In genomic region chr5:147748081-147748581, GRCm38 (mm10) we compare ENCODE assay signal across 9 mouse cellular contexts. TPM values are rescaled to one million over a fixed set of nuclear protein-coding genes. Genes with fewer than 3 reads are reported as not detected.
DNase-seq lines count a peak whose midpoint lies in the region; ATAC-seq and TF ChIP-seq lines count a peak whose summit lies in the region.
"Had no signal": no experiment of that assay in that cellular context is flagged by ENCODE, and none has a peak within 500 bp of the region (broad histone marks: within the 10 kb centered on the region; RNA-seq: fewer than 3 reads in every experiment).

No protein-coding gene starts in this region.

- H3K4me1 ChIP-seq in hindbrain, postnatal 0 days (ENCODE audit: insufficient read depth, low read length): peaks cover 3% of the 10 kb centered on the region; the same call in 1 of the 2 replicates
- peaks cover 20% of the 10 kb centered on the region for H3K4me1 ChIP-seq in limb, embryonic 15.5 days
- H3K4me1 ChIP-seq in midbrain, embryonic 15.5 days: peaks cover 23% of the 10 kb centered on the region

- DNase-seq in layer of hippocampus, adult 11-12 months (ENCODE audit: low spot score): peak; percentile 56
- no peak for DNase-seq in layer of hippocampus, adult 9-10 months (ENCODE audit: low spot score)
- peak; percentile 35 to 62 for DNase-seq in cerebellum, postnatal 4 days (ENCODE audit: low spot score in 2 of 2)
- peak; percentile 33 to 39 for DNase-seq in gastrocnemius, postnatal 36 days
- peak; percentile 43 for DNase-seq in hindbrain, postnatal 0 days (ENCODE audit: low spot score)
- no peak for DNase-seq in frontal cortex, adult 2 months (ENCODE audit: extremely low spot score in 1 of 2, low spot score in 1 of 2)

- no peaks in the 10 kb centered on the region for H3K9me3 ChIP-seq in hindbrain, postnatal 0 days (ENCODE audit: low read length)
- no peaks in the 10 kb centered on the region for H3K9me3 ChIP-seq in limb, embryonic 15.5 days
- H3K9me3 ChIP-seq in midbrain, embryonic 15.5 days: no peaks in the 10 kb centered on the region

- TF ChIP-seq CTCF in hindbrain, postnatal 0 days (IDR thresholded peaks at IDR 0.05; ENCODE audit: low read depth): no peak

- H3K27ac ChIP-seq in hindbrain, postnatal 0 days: no peak overlapping the region
- H3K27ac ChIP-seq in limb, embryonic 15.5 days: no peak overlapping the region
- H3K27ac ChIP-seq in midbrain, embryonic 15.5 days: no peak overlapping the region

- no peak overlapping the region for H3K9ac ChIP-seq in hindbrain, postnatal 0 days (replicated peaks; ENCODE audit: low read length)
- no peak overlapping the region for H3K9ac ChIP-seq in limb, embryonic 15.5 days
- H3K9ac ChIP-seq in midbrain, embryonic 15.5 days: no peak overlapping the region

- peak overlapping the region; percentile 18 for H3K4me3 ChIP-seq in hindbrain, postnatal 0 days (ENCODE audit: low read length)
- no peak overlapping the region for H3K4me3 ChIP-seq in limb, embryonic 15.5 days
- 0 out of 2 replicates have a peak overlapping the region, but pooled peaks have one; percentile 3 for H3K4me3 ChIP-seq in midbrain, embryonic 15.5 days

- 3% methylated on average over 15 of the region's 15 CpGs for WGBS in hindbrain, postnatal 0 days
- WGBS in limb, embryonic 15.5 days: 3% methylated on average over 15 of the region's 15 CpGs
- 1% methylated on average over 15 of the region's 15 CpGs for WGBS in midbrain, embryonic 15.5 days

- intact Hi-C loops in gastrocnemius, postnatal 36 days (cut with DNase I): no loop called here

- peak overlapping the region; percentile 46 for H3K4me2 ChIP-seq in hindbrain, postnatal 0 days (ENCODE audit: low read depth, low read length)
- H3K4me2 ChIP-seq in limb, embryonic 15.5 days: peak overlapping the region; percentile 11
- H3K4me2 ChIP-seq in midbrain, embryonic 15.5 days: peak overlapping the region; percentile 33

- no peak for ATAC-seq in hindbrain, postnatal 0 days
- no peak for ATAC-seq in limb, embryonic 15.5 days (ENCODE audit: insufficient number of reproducible peaks, low FRiP score, low TSS enrichment, low read depth)
- no peak for ATAC-seq in midbrain, embryonic 15.5 days (replicated peaks)

- H3K27me3 ChIP-seq in hindbrain, postnatal 0 days (ENCODE audit: insufficient read depth, low read length): peaks cover 17% of the 10 kb centered on the region; the same call in 1 of the 2 replicates
- peaks cover 47% of the 10 kb centered on the region for H3K27me3 ChIP-seq in limb, embryonic 15.5 days
- peaks cover 26% of the 10 kb centered on the region for H3K27me3 ChIP-seq in midbrain, embryonic 15.5 days (replicated peaks)

- H3K36me3 ChIP-seq in hindbrain, postnatal 0 days (ENCODE audit: insufficient read depth, low read length): no peaks in the 10 kb centered on the region
- no peaks in the 10 kb centered on the region for H3K36me3 ChIP-seq in limb, embryonic 15.5 days
- no peaks in the 10 kb centered on the region for H3K36me3 ChIP-seq in midbrain, embryonic 15.5 days (replicated peaks)
- H3K36me3 ChIP-seq: G1E had no signal

RNA-seq across cellular contexts. Expression of gene Flt1, which starts 22.3 kb away (rescaled TPM):
- 10 to 100 TPM; 26.3 to 28.2 TPM for total RNA-seq in gastrocnemius, postnatal 36 days (2021)
- total RNA-seq in hindbrain, postnatal 0 days (2014; rRNA removed): 17.7 and 17.9 TPM in 2 replicates
- polyA plus RNA-seq in hindbrain, postnatal 0 days (2015; fragmentation: Nextera tagmentation; extraction: Ambion mirVana): 10.0 and 11.1 TPM in 2 replicates
- polyA plus RNA-seq in limb, embryonic 15.5 days (2015; fragmentation: Nextera tagmentation; extraction: Ambion mirVana): 11.9 and 12.2 TPM in 2 replicates
- 13.4 and 15.1 TPM in 2 replicates for polyA plus RNA-seq in midbrain, embryonic 15.5 days (2015; fragmentation: Nextera tagmentation; extraction: Ambion mirVana)
- 26.1 and 29.7 TPM in 2 replicates for polyA plus RNA-seq in frontal cortex, adult 2 months (2012; rRNA removed)

Comparison
In these comparisons a context has a peak if more than half of its experiments do, and no peak if none do; other contexts are left out.
1. DNase-seq: peak in layer of hippocampus, adult 11-12 months (single experiment), cerebellum, postnatal 4 days (2 of 2), gastrocnemius, postnatal 36 days (2 of 2) and hindbrain, postnatal 0 days (single experiment); none in layer of hippocampus, adult 9-10 months (single experiment) and frontal cortex, adult 2 months (0 of 2).
2. Peak in every context shown above with its lines, with median percentiles within 50 percentile points of each other: H3K4me2 ChIP-seq.